Mouse (Mus musculus) splenic B cell, adult 2 months (primary cell): Measurements from ENCODE around the gene Kat2a.
A peak's percentile ranks its signal among the peaks of the same experiment; 100 is the strongest.
"Not testable (repeated sequence)": the region's sequence is repeated elsewhere in the genome, so short reads cannot be mapped to it uniquely, and the experiment has no call there.

ENCODE experiments used
- DNase-seq: peaks from one replicate; pipeline ENCODE4 v3.0.0-alpha.2; 2011; ENCODE audit warnings: low read depth, low spot score
- H3K27me3 ChIP-seq: 2 replicates; pipeline ENCODE4 v1.6.1; 2012; ENCODE audit warnings: mild to moderate bottlenecking, low read length, moderate library complexity, mixed read lengths; ENCODE audit not compliant: control insufficient read depth, poor library complexity, insufficient read depth, severe bottlenecking
- H3K36me3 ChIP-seq: 2 replicates; pipeline ENCODE4 v1.6.1; 2012; ENCODE audit warnings: mild to moderate bottlenecking, low read length, moderate library complexity, mixed read lengths; ENCODE audit not compliant: control insufficient read depth, poor library complexity, insufficient read depth, severe bottlenecking

Gene Kat2a

GRCm38 (mm10) chr11:100687265-100687664, 25.0 kb downstream of the Kat2a start:
- DNase-seq, result no peak
- Histone ChIP-seq H3K36me3 (no peaks in the 10 kb centered on the region), H3K27me3 (no peaks in the 10 kb centered on the region)

GRCm38 (mm10) chr11:100685371-100685770, 26.9 kb downstream of the Kat2a start:
- DNase-seq, result no peak
- H3K36me3 ChIP-seq, result no peaks in the 10 kb centered on the region
- no peaks in the 10 kb centered on the region for H3K27me3 ChIP-seq

- Histone ChIP-seq H3K36me3 (no peaks in the 10 kb centered on the region), H3K27me3 (no peaks in the 10 kb centered on the region)
- no peak for DNase-seq
Observed at GRCm38 (mm10) chr11:100684084-100684483, 28.2 kb downstream of the Kat2a start.

- no peak for DNase-seq
- Histone ChIP-seq H3K27me3 (no peaks in the 10 kb centered on the region), H3K36me3 (no peaks in the 10 kb centered on the region)
Observed at GRCm38 (mm10) chr11:100682526-100682925, 29.7 kb downstream of the Kat2a start.

GRCm38 (mm10) chr11:100681826-100682225, 30.4 kb downstream of the Kat2a start:
- Histone ChIP-seq H3K27me3 (no peaks in the 10 kb centered on the region), H3K36me3 (no peaks in the 10 kb centered on the region)
- no peak for DNase-seq

- no peak for DNase-seq
- Histone ChIP-seq H3K27me3 (no peaks in the 10 kb centered on the region), H3K36me3 (no peaks in the 10 kb centered on the region)
Observed at GRCm38 (mm10) chr11:100677810-100678209, 34.5 kb downstream of the Kat2a start.

- Histone ChIP-seq H3K36me3 (no peaks in the 10 kb centered on the region), H3K27me3 (no peaks in the 10 kb centered on the region)
- DNase-seq, result no peak
Observed at GRCm38 (mm10) chr11:100673169-100673568, 39.1 kb downstream of the Kat2a start.

- no peak for DNase-seq
- Histone ChIP-seq H3K36me3 (no peaks in the 10 kb centered on the region), H3K27me3 (no peaks in the 10 kb centered on the region)
Observed at GRCm38 (mm10) chr11:100671956-100672355, 40.3 kb downstream of the Kat2a start.

- H3K36me3 ChIP-seq, result no peaks in the 10 kb centered on the region
- no peak for DNase-seq
Observed at GRCm38 (mm10) chr11:100671049-100671448, 41.2 kb downstream of the Kat2a start.

GRCm38 (mm10) chr11:100659806-100660205, 52.5 kb downstream of the Kat2a start:
- Histone ChIP-seq H3K27me3 (no peaks in the 10 kb centered on the region), H3K36me3 (no peaks in the 10 kb centered on the region)
- no peak for DNase-seq

More at GRCm38 (mm10) chr11:100671049-100671448, 41.2 kb downstream of the Kat2a start:
- H3K27me3 ChIP-seq, result no peaks in the 10 kb centered on the region

- H3K27me3 ChIP-seq, result no peaks in the 10 kb centered on the region
- no peak for DNase-seq
- H3K36me3 ChIP-seq, result no peaks in the 10 kb centered on the region
Observed at GRCm38 (mm10) chr11:100656458-100656857, 55.8 kb downstream of the Kat2a start.

- H3K27me3 ChIP-seq, H3K36me3 ChIP-seq: not testable (repeated sequence)
- peak; percentile 19 for DNase-seq
Observed at GRCm38 (mm10) chr11:100655589-100655988, 56.7 kb downstream of the Kat2a start.
